Mouse (Mus musculus) liver, postnatal 0 days (tissue): ENCODE results near the gene Jam2. TPM values are rescaled to one million over a fixed set of nuclear protein-coding genes. Genes with fewer than 3 reads are reported as not detected.

Experiments used
- ATAC-seq: fragments of 200-750 bp; cut with Nextera tagmentation; 2 replicates; pipeline ENCODE4 v1.8.0; 2017; ENCODE audit warnings: mild to moderate bottlenecking, moderate library complexity
- DNase-seq: peaks from one replicate; pipeline ENCODE4 v3.0.0-alpha.2; 2016
- H3K27ac ChIP-seq: fragments of 300-500 bp; sonication (generic); 2 replicates; pipeline ENCODE4 v1.5.1; 2014; ENCODE audit warnings: antibody characterized with exemption, moderate library complexity, mild to moderate bottlenecking, low read depth
- H3K27me3 ChIP-seq: fragments of 300-500 bp; sonication (generic); 2 replicates; pipeline ENCODE4 v1.6.1; 2014; ENCODE audit warnings: low read length, control low read depth, mixed read lengths; ENCODE audit not compliant: insufficient read depth
- H3K36me3 ChIP-seq: fragments of 300-500 bp; sonication (generic); replicated peaks from 2 replicates; pipeline ENCODE4 v1.6.1; 2014; ENCODE audit warnings: mild to moderate bottlenecking, control low read depth, low read length, moderate library complexity, mixed read lengths; ENCODE audit not compliant: insufficient read depth
- H3K4me1 ChIP-seq: fragments of 300-500 bp; sonication (generic); 2 replicates; pipeline ENCODE4 v1.6.1; 2014; ENCODE audit warnings: antibody characterized with exemption, mild to moderate bottlenecking, control low read depth; ENCODE audit not compliant: insufficient read depth
- H3K4me2 ChIP-seq: fragments of 300-500 bp; sonication (generic); 2 replicates; pipeline ENCODE4 v1.6.1; 2014; ENCODE audit warnings: low read depth, mild to moderate bottlenecking, low read length, moderate library complexity, mixed read lengths
- H3K4me3 ChIP-seq: fragments of 300-500 bp; sonication (generic); 2 replicates; pipeline ENCODE4 v1.5.1; 2014; ENCODE audit warnings: low read depth, low read length
- H3K9ac ChIP-seq: fragments of 300-500 bp; sonication (generic); replicated peaks from 2 replicates; pipeline ENCODE4 v1.6.1; 2014; ENCODE audit warnings: mild to moderate bottlenecking, moderate library complexity
- H3K9me3 ChIP-seq: fragments of 300-500 bp; sonication (generic); 2 replicates; pipeline ENCODE4 v1.6.1; 2016; ENCODE audit warnings: mild to moderate bottlenecking, control low read depth, low read length, mixed read lengths
- CTCF ChIP-seq: sonication (generic); IDR thresholded peaks from 2 replicates; pipeline ENCODE4 v1.5.1; 2016; ENCODE audit warnings: antibody characterized with exemption, low read depth
- EP300 ChIP-seq: IDR thresholded peaks from 2 replicates; pipeline ENCODE4 v1.6.1; 2016; ENCODE audit warnings: antibody characterized with exemption, low read depth, mild to moderate bottlenecking
- WGBS: fragments of 180-500 bp; shearing (Covaris S2); extraction: QIAGEN DNeasy Blood & Tissue Kit; methylation state at CpG from one replicate; pipeline ENCODE4 v1.1.7; 2014; ENCODE audit not compliant: insufficient replicate concordance; 5-methylcytosine and 5-hydroxymethylcytosine counted together
- polyA plus RNA-seq: library from polyadenylated mRNA; unstranded; fragments of >200 nt; fragmentation: Nextera tagmentation; extraction: Ambion mirVana; gene quantifications from 2 replicates; pipeline ENCODE4 v1.2.1, GENCODE M21; 2015

The Jam2 gene
- polyA plus RNA-seq, 1 experiment from 2014 or later, result 3.2 TPM

DNA sequence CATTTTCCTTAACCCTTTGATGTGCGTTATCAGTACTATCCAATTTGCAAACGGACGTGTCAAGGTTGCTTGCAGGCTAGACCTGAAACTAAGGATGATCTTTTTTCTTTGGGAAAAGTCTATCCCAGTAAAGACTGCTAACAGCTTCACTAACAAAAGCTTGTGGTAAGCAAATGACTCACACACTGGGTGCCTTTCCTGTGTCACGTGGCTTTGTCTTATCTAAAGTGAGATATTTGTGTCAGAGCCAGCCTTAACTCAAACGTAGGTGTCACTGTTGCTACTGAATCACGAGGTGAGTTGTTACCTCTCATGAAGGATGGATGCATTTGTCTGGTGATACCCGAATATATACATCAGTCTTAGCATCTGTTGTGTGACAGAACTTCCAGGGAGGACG lies 90.7 kb downstream of the Jam2 start:
- no peak for ATAC-seq
- Histone ChIP-seq H3K4me3 (no peak overlapping the region), H3K9me3 (no peaks in the 10 kb centered on the region), H3K36me3 (peaks cover 24% of the 10 kb centered on the region), H3K4me1 (no peaks in the 10 kb centered on the region), H3K27me3 (no peaks in the 10 kb centered on the region), H3K9ac (no peak overlapping the region), H3K27ac (no peak overlapping the region), H3K4me2 (no peak overlapping the region)
- TF ChIP-seq EP300 (no peak), CTCF (no peak)
- WGBS, result 76% methylated on average over 8 of the region's 8 CpGs
- no peak for DNase-seq

GRCm38 (mm10) chr16:84873805-84874204 lies 99.9 kb downstream of the Jam2 start:
- Histone ChIP-seq H3K4me1 (no peaks in the 10 kb centered on the region), H3K9ac (no peak overlapping the region), H3K27me3 (no peaks in the 10 kb centered on the region), H3K4me3 (no peak overlapping the region), H3K36me3 (no peaks in the 10 kb centered on the region), H3K27ac (no peak overlapping the region), H3K4me2 (no peak overlapping the region), H3K9me3 (no peaks in the 10 kb centered on the region)
- WGBS, result 69% methylated on average over 8 of the region's 8 CpGs
- DNase-seq (no peak), ATAC-seq (peak; percentile 63)
- no peak for TF ChIP-seq CTCF
- TF ChIP-seq EP300, result no peak

- DNase-seq (no peak), ATAC-seq (no peak)
- WGBS, result 80% methylated on average over 24 of the region's 24 CpGs
- Histone ChIP-seq H3K27ac (no peak overlapping the region), H3K4me1 (no peaks in the 10 kb centered on the region), H3K27me3 (no peaks in the 10 kb centered on the region), H3K36me3 (no peaks in the 10 kb centered on the region), H3K4me3 (no peak overlapping the region), H3K9me3 (no peaks in the 10 kb centered on the region), H3K9ac (no peak overlapping the region), H3K4me2 (no peak overlapping the region)
- TF ChIP-seq EP300, result no peak
- TF ChIP-seq CTCF, result no peak
These were observed 101.2 kb downstream of the Jam2 start for GRCm38 (mm10) chr16:84875012-84875717.

Other genes with a start within 250 kb of the Jam2 start
- 17.6 and 18.3 TPM in 2 replicates for gene Mrpl39, start 38.4 kb upstream of the Jam2 start, polyA plus RNA-seq
- gene Gabpa, start 60.8 kb downstream of the Jam2 start, polyA plus RNA-seq, result 7.9 and 9.2 TPM in 2 replicates
- gene Atp5j, start 61.5 kb downstream of the Jam2 start, polyA plus RNA-seq, result 805 and 808 TPM in 2 replicates